8 mouse cellular contexts compared by ENCODE assay signal in genomic region chr8:57488312-57488765, GRCm38 (mm10). TPM values are rescaled to one million over a fixed set of nuclear protein-coding genes. Genes with fewer than 3 reads are reported as not detected.
DNase-seq lines count a peak whose midpoint lies in the region; ATAC-seq and TF ChIP-seq lines count a peak whose summit lies in the region.

No protein-coding gene starts in this region.

- peaks cover 19% of the 10 kb centered on the region for H3K36me3 ChIP-seq in heart, embryonic 14.5 days (ENCODE audit: control insufficient read depth, insufficient read depth, low read length)
- H3K36me3 ChIP-seq in liver, postnatal 0 days (replicated peaks; ENCODE audit: insufficient read depth, low read length), result no peaks in the 10 kb centered on the region
- H3K36me3 ChIP-seq in neural tube, embryonic 13.5 days, result peaks cover 3% of the 10 kb centered on the region; the same call in 1 of the 2 replicates
- H3K36me3 ChIP-seq in thymus, adult 2 months (ENCODE audit: control insufficient read depth, insufficient read depth, low read length), result no peaks in the 10 kb centered on the region

- peak; percentile 42 to 58 for DNase-seq in CD8-positive naive resting alpha-beta T cell, adult 2 months (ENCODE audit: low read depth in 2 of 2, low spot score in 2 of 2)
- DNase-seq in kidney, postnatal 10 days, result peak; percentile 73
- DNase-seq in liver, postnatal 0 days, result peak; percentile 90
- peak; percentile 69 for DNase-seq in thymus, adult 2 months

- H3K9ac ChIP-seq in heart, embryonic 14.5 days (ENCODE audit: low read length), result peak overlapping the region; percentile 86
- H3K9ac ChIP-seq in liver, postnatal 0 days (replicated peaks), result peak overlapping the region; percentile 84
- peak overlapping the region; percentile 94 for H3K9ac ChIP-seq in neural tube, embryonic 13.5 days

- peak overlapping the region; percentile 46 for H3K27ac ChIP-seq in bone marrow macrophage, adult 2 months (ENCODE audit: insufficient read depth, low read depth, low read length)
- H3K27ac ChIP-seq in heart, embryonic 14.5 days (replicated peaks in 1 of 2; ENCODE audit: control insufficient read depth in 1 of 2, insufficient read depth in 1 of 2, low read depth in 2 of 2, low read length in 2 of 2), result peak overlapping the region; percentile 97 to 100
- H3K27ac ChIP-seq in liver, postnatal 0 days (ENCODE audit: low read depth), result peak overlapping the region; percentile 94
- H3K27ac ChIP-seq in neural tube, embryonic 13.5 days (replicated peaks), result peak overlapping the region; percentile 80
- H3K27ac ChIP-seq in thymus, adult 2 months (ENCODE audit: control insufficient read depth, insufficient read depth, low read length), result peak overlapping the region; percentile 81

- H3K4me3 ChIP-seq in bone marrow macrophage, adult 2 months (ENCODE audit: insufficient read depth, low read length), result peak overlapping the region; percentile 93
- H3K4me3 ChIP-seq in heart, embryonic 14.5 days (ENCODE audit: control insufficient read depth in 1 of 2, insufficient read depth in 1 of 2, low read depth in 1 of 2, low read length in 2 of 2), result peak overlapping the region; percentile 94 to 95
- peak overlapping the region; percentile 98 for H3K4me3 ChIP-seq in liver, postnatal 0 days (ENCODE audit: low read depth, low read length)
- H3K4me3 ChIP-seq in neural tube, embryonic 13.5 days, result peak overlapping the region; percentile 82
- H3K4me3 ChIP-seq in thymus, adult 2 months (ENCODE audit: control insufficient read depth, insufficient read depth, low read length), result peak overlapping the region; percentile 72

- H3K4me1 ChIP-seq in bone marrow macrophage, adult 2 months (ENCODE audit: control insufficient read depth, insufficient read depth, low read length), result peaks cover 7% of the 10 kb centered on the region; the same call in 1 of the 2 replicates
- H3K4me1 ChIP-seq in heart, embryonic 14.5 days (ENCODE audit: control insufficient read depth in 2 of 2, insufficient read depth in 2 of 2, low read length in 2 of 2), result peaks cover 0 to 8% of the 10 kb centered on the region in 2 experiments; a peak in 1 of 4 replicates
- H3K4me1 ChIP-seq in liver, postnatal 0 days (ENCODE audit: insufficient read depth), result peaks cover 8% of the 10 kb centered on the region; the same call in 1 of the 2 replicates
- peaks cover 17% of the 10 kb centered on the region for H3K4me1 ChIP-seq in neural tube, embryonic 13.5 days (replicated peaks)
- H3K4me1 ChIP-seq in thymus, adult 2 months (replicated peaks; ENCODE audit: control insufficient read depth, insufficient read depth, low read length), result 0 out of 2 replicates have a peak, but pooled peaks cover 2% of the 10 kb centered on the region

- no peaks in the 10 kb centered on the region for H3K27me3 ChIP-seq in heart, embryonic 14.5 days (ENCODE audit: control insufficient read depth, insufficient read depth, low read length)
- no peaks in the 10 kb centered on the region for H3K27me3 ChIP-seq in liver, postnatal 0 days (ENCODE audit: insufficient read depth, low read length)
- no peaks in the 10 kb centered on the region for H3K27me3 ChIP-seq in neural tube, embryonic 13.5 days
- no peaks in the 10 kb centered on the region for H3K27me3 ChIP-seq in thymus, adult 2 months (ENCODE audit: control insufficient read depth, insufficient read depth, low read length)

- TF ChIP-seq EP300 in liver, postnatal 0 days (IDR thresholded peaks at IDR 0.05; ENCODE audit: low read depth), result no peak

- peak; percentile 69 for ATAC-seq in erythroblast, adult 5-6 weeks (replicated peaks; ENCODE audit: low FRiP score, poor library complexity, severe bottlenecking)
- peak; percentile 53; the same call in 1 of the 2 replicates for ATAC-seq in heart, embryonic 14.5 days (ENCODE audit: insufficient number of reproducible peaks, insufficient read depth, low FRiP score, low read depth)
- ATAC-seq in liver, postnatal 0 days, result peak; percentile 55
- peak; percentile 52 for ATAC-seq in neural tube, embryonic 13.5 days (ENCODE audit: low read depth)

- H3K9me3 ChIP-seq in heart, embryonic 14.5 days (ENCODE audit: control insufficient read depth, low read length), result no peaks in the 10 kb centered on the region
- H3K9me3 ChIP-seq in liver, postnatal 0 days (ENCODE audit: low read length), result no peaks in the 10 kb centered on the region
- no peaks in the 10 kb centered on the region for H3K9me3 ChIP-seq in neural tube, embryonic 13.5 days

- peak overlapping the region; percentile 71 for H3K4me2 ChIP-seq in heart, embryonic 14.5 days (ENCODE audit: low read length)
- H3K4me2 ChIP-seq in liver, postnatal 0 days (ENCODE audit: low read depth, low read length), result peak overlapping the region; percentile 75
- peak overlapping the region; percentile 74 for H3K4me2 ChIP-seq in neural tube, embryonic 13.5 days

- no peak for TF ChIP-seq CTCF in bone marrow macrophage, adult 2 months (IDR thresholded peaks at IDR 0.05; ENCODE audit: low read depth, low read length)
- no peak for TF ChIP-seq CTCF in liver, postnatal 0 days (IDR thresholded peaks at IDR 0.05; ENCODE audit: low read depth)
- no peak for TF ChIP-seq CTCF in thymus, adult 2 months (IDR thresholded peaks at IDR 0.05; ENCODE audit: borderline replicate concordance, control insufficient read depth, extremely low read depth, insufficient read depth, low read length, poor library complexity)

- TF ChIP-seq POLR2A in bone marrow macrophage, adult 2 months (IDR thresholded peaks at IDR 0.05; ENCODE audit: borderline replicate concordance, low read depth, low read length), result no peak
- TF ChIP-seq POLR2A in thymus, adult 2 months (IDR thresholded peaks at IDR 0.05; ENCODE audit: control insufficient read depth, extremely low read depth, insufficient read depth, low read length, poor library complexity), result no peak

- 0% methylated on average over 25 of the region's 25 CpGs for WGBS in heart, embryonic 14.5 days
- under 1% methylated on average over 25 of the region's 25 CpGs for WGBS in liver, postnatal 0 days (ENCODE audit: insufficient replicate concordance)
- 0% methylated on average over 25 of the region's 25 CpGs for WGBS in neural tube, embryonic 13.5 days
- under 1% methylated on average over 25 of the region's 25 CpGs for WGBS in thymus, adult 2 months

RNA-seq across cellular contexts. Expression of gene Sap30, which starts 0.7 kb away (rescaled TPM):
- polyA plus RNA-seq in bone marrow macrophage, adult 2 months (2012; ENCODE audit: insufficient read depth, insufficient read length, missing spikeins), result 47.8 and 50.9 TPM in 2 replicates
- 13.8 and 19.9 TPM in 2 replicates for total RNA-seq in erythroblast, adult 5-6 weeks (2015; ENCODE audit: low replicate concordance)
- total RNA-seq in erythroblast, adult 5-6 weeks (2017; ENCODE audit: low replicate concordance), result 13.5 and 35.7 TPM in 2 replicates
- 64.1 and 66.8 TPM in 2 replicates for polyA plus RNA-seq in heart, embryonic 14.5 days (2014; fragmentation: Nextera tagmentation; extraction: Ambion mirVana)
- 9.7 and 11.8 TPM in 2 replicates for polyA plus RNA-seq in liver, postnatal 0 days (2015; fragmentation: Nextera tagmentation; extraction: Ambion mirVana)
- 50.6 and 51.0 TPM in 2 replicates for polyA plus RNA-seq in neural tube, embryonic 13.5 days (2015; fragmentation: Nextera tagmentation; extraction: Ambion mirVana)
- polyA plus RNA-seq in thymus, adult 2 months (2012; rRNA removed), result 19.4 and 27.6 TPM in 2 replicates

RNA-seq across cellular contexts. Expression of gene Hmgb2, which starts 23.4 kb away (rescaled TPM):
- polyA plus RNA-seq in bone marrow macrophage, adult 2 months (2012; ENCODE audit: insufficient read depth, insufficient read length, missing spikeins), result 55.6 and 95.1 TPM in 2 replicates
- total RNA-seq in erythroblast, adult 5-6 weeks (2015; ENCODE audit: low replicate concordance), result 217 and 220 TPM in 2 replicates
- total RNA-seq in erythroblast, adult 5-6 weeks (2017; ENCODE audit: low replicate concordance), result 219 and 371 TPM in 2 replicates
- polyA plus RNA-seq in heart, embryonic 14.5 days (2014; fragmentation: Nextera tagmentation; extraction: Ambion mirVana), result 244 and 259 TPM in 2 replicates
- polyA plus RNA-seq in liver, postnatal 0 days (2015; fragmentation: Nextera tagmentation; extraction: Ambion mirVana), result 323 and 339 TPM in 2 replicates
- polyA plus RNA-seq in neural tube, embryonic 13.5 days (2015; fragmentation: Nextera tagmentation; extraction: Ambion mirVana), result 85.6 and 87.2 TPM in 2 replicates
- 64.0 and 93.8 TPM in 2 replicates for polyA plus RNA-seq in thymus, adult 2 months (2012; rRNA removed)

RNA-seq across cellular contexts. Expression of gene Scrg1, which starts 32.6 kb away (rescaled TPM):
- polyA plus RNA-seq in bone marrow macrophage, adult 2 months (2012; ENCODE audit: insufficient read depth, insufficient read length, missing spikeins), result not detected in 2 replicates
- total RNA-seq in erythroblast, adult 5-6 weeks (2015; ENCODE audit: low replicate concordance), result 2.5 TPM in 1 of 2 replicates, not detected in the other
- total RNA-seq in erythroblast, adult 5-6 weeks (2017; ENCODE audit: low replicate concordance), result 2.2 and 4.2 TPM in 2 replicates
- 1.0 and 1.8 TPM in 2 replicates for polyA plus RNA-seq in heart, embryonic 14.5 days (2014; fragmentation: Nextera tagmentation; extraction: Ambion mirVana)
- polyA plus RNA-seq in liver, postnatal 0 days (2015; fragmentation: Nextera tagmentation; extraction: Ambion mirVana), result 1.6 TPM in 2 replicates
- 2.3 and 2.9 TPM in 2 replicates for polyA plus RNA-seq in neural tube, embryonic 13.5 days (2015; fragmentation: Nextera tagmentation; extraction: Ambion mirVana)
- 0.16 TPM in 1 of 2 replicates, not detected in the other for polyA plus RNA-seq in thymus, adult 2 months (2012; rRNA removed)

Comparison
In these comparisons a context has a peak if more than half of its experiments do, and no peak if none do; other contexts are left out.
1. Peak in every context shown above with its lines: DNase-seq, ATAC-seq, H3K4me3 ChIP-seq and H3K27ac ChIP-seq.
2. H3K27ac ChIP-seq: peak in every context shown above with its lines; median percentile 98 in heart, embryonic 14.5 days; 94 in liver, postnatal 0 days; 81 in thymus, adult 2 months; 80 in neural tube, embryonic 13.5 days; 46 in bone marrow macrophage, adult 2 months.